Mouse (Mus musculus): ENCODE results near the gene Elavl1. TPM values are rescaled to one million over a fixed set of nuclear protein-coding genes. Genes with fewer than 3 reads are reported as not detected.

Gene Elavl1
- polyA plus RNA-seq, 1 experiment from 2014 or later: 59.6 TPM

DNA sequence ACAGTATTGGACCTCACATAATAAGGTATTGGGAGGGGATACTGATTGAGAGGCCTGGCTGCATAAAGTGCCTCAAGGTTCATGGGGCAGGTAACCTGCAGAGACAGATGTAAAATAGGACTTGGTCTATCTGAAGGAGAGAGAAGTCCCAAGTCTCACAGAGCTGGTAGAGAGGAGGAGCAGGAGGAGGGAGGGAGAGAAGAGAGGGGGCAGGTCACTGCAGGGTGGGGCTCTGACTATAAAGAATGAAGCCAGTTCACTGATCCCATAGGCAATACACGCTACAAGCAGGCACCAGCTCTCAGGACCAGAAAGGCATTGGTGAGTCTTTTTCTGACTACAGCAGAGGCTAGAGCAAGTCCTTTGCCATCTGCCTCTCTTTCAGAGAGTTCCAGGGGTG lies 24.1 kb upstream of the Elavl1 start:
- 63% methylated on average over 1 of the region's 1 CpGs for WGBS (ENCODE audit: insufficient replicate concordance)
- ATAC-seq: no peak
- Histone ChIP-seq H3K36me3 (replicated peaks; ENCODE audit: insufficient read depth, low read length) (no peaks in the 10 kb centered on the region), H3K27me3 (ENCODE audit: insufficient read depth, low read length) (no peaks in the 10 kb centered on the region), H3K9me3 (ENCODE audit: low read length) (no peaks in the 10 kb centered on the region), H3K4me2 (ENCODE audit: low read depth, low read length) (no peak overlapping the region), H3K9ac (replicated peaks) (no peak overlapping the region), H3K4me3 (ENCODE audit: low read depth, low read length) (no peak overlapping the region), H3K4me1 (ENCODE audit: insufficient read depth) (peaks cover 2% of the 10 kb centered on the region; the same call in 1 of the 2 replicates), H3K27ac (ENCODE audit: low read depth) (no peak overlapping the region)
- TF ChIP-seq CTCF (IDR thresholded peaks at IDR 0.05; ENCODE audit: low read depth) (no peak), EP300 (IDR thresholded peaks at IDR 0.05; ENCODE audit: low read depth) (no peak)
- DNase-seq: no peak

- peak overlapping the region; percentile 55 for H3K4me2 ChIP-seq (ENCODE audit: low read depth, low read length)
- 28% methylated on average over 12 of the region's 12 CpGs for WGBS (ENCODE audit: insufficient replicate concordance)
- 0 out of 2 replicates have a peak overlapping the region, but pooled peaks have one; percentile 15 for H3K4me3 ChIP-seq (ENCODE audit: low read depth, low read length)
- H3K4me1 ChIP-seq (ENCODE audit: insufficient read depth): peaks cover 2% of the 10 kb centered on the region; the same call in 1 of the 2 replicates
- no peak for ATAC-seq
- DNase-seq: peak; percentile 26
- H3K27me3 ChIP-seq (ENCODE audit: insufficient read depth, low read length): no peaks in the 10 kb centered on the region
- TF ChIP-seq CTCF (IDR thresholded peaks at IDR 0.05; ENCODE audit: low read depth) (no peak), EP300 (IDR thresholded peaks at IDR 0.05; ENCODE audit: low read depth) (no peak)
- H3K9ac ChIP-seq (replicated peaks): no peak overlapping the region
- H3K9me3 ChIP-seq (ENCODE audit: low read length): no peaks in the 10 kb centered on the region
- no peaks in the 10 kb centered on the region for H3K36me3 ChIP-seq (replicated peaks; ENCODE audit: insufficient read depth, low read length)
- no peak overlapping the region for H3K27ac ChIP-seq (ENCODE audit: low read depth)
These were observed 23.1 kb upstream of the Elavl1 start for GRCm38 (mm10) chr8:4348275-4348674.

DNA sequence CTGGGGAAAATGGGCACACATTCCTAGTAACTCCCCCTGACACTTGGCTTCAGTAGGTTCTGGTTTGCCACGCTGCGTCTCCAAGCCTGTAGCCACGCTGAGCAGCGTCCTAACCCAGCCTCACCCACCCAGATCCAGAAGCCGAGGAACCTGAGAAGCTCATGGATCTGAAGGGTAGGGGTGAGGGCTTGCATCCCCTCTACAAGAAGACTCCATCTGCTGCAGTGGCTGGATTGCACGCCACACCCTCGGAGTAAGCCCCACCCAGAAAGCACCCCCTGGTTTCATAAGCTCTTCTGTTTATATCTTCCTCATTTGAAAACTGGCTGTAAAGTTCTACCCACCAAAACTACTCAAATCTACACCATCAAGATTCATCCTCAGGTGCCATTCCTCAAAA lies 22.4 kb upstream of the Elavl1 start:
- H3K9ac ChIP-seq (replicated peaks): no peak overlapping the region
- 62% methylated on average over 7 of the region's 7 CpGs for WGBS (ENCODE audit: insufficient replicate concordance)
- H3K9me3 ChIP-seq (ENCODE audit: low read length): no peaks in the 10 kb centered on the region
- H3K27me3 ChIP-seq (ENCODE audit: insufficient read depth, low read length): no peaks in the 10 kb centered on the region
- 0 out of 2 replicates have a peak, but pooled peaks have one; percentile 15 for ATAC-seq
- H3K4me3 ChIP-seq (ENCODE audit: low read depth, low read length): 0 out of 2 replicates have a peak overlapping the region, but pooled peaks have one; percentile 15
- H3K4me2 ChIP-seq (ENCODE audit: low read depth, low read length): peak overlapping the region; percentile 55
- H3K36me3 ChIP-seq (replicated peaks; ENCODE audit: insufficient read depth, low read length): no peaks in the 10 kb centered on the region
- no peak for DNase-seq
- TF ChIP-seq CTCF (IDR thresholded peaks at IDR 0.05; ENCODE audit: low read depth) (no peak), EP300 (IDR thresholded peaks at IDR 0.05; ENCODE audit: low read depth) (no peak)
- no peak overlapping the region for H3K27ac ChIP-seq (ENCODE audit: low read depth)
- peaks cover 2% of the 10 kb centered on the region; the same call in 1 of the 2 replicates for H3K4me1 ChIP-seq (ENCODE audit: insufficient read depth)

DNA sequence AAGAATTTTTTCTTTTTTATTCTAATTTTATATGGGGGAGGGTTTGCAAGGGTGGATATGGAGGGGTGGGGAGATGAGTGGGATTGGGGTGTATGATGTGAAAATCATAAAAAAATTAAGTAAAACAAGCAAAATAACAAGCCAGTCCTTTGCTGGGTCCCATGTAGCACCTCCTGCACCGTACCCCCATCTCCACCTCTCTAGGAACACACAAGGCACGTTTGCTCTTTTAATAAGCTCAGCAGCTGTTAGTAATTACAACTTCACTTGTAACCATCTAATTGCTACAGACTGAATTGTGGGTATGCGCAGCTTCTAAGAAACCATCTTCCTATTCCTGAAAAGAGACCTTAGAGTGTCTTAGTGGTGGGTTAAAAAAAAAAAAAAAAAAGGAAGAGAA lies 15.0 kb upstream of the Elavl1 start:
- Histone ChIP-seq H3K4me1 (ENCODE audit: insufficient read depth) (no peaks in the 10 kb centered on the region), H3K9ac (replicated peaks) (no peak overlapping the region), H3K9me3 (ENCODE audit: low read length) (no peaks in the 10 kb centered on the region), H3K27ac (ENCODE audit: low read depth) (no peak overlapping the region), H3K4me2 (ENCODE audit: low read depth, low read length) (no peak overlapping the region), H3K4me3 (ENCODE audit: low read depth, low read length) (no peak overlapping the region), H3K36me3 (replicated peaks; ENCODE audit: insufficient read depth, low read length) (peaks cover 28% of the 10 kb centered on the region), H3K27me3 (ENCODE audit: insufficient read depth, low read length) (no peaks in the 10 kb centered on the region)
- WGBS (ENCODE audit: insufficient replicate concordance): 79% methylated on average over 3 of the region's 3 CpGs
- no peak for ATAC-seq
- no peak for TF ChIP-seq CTCF (IDR thresholded peaks at IDR 0.05; ENCODE audit: low read depth)
- no peak for TF ChIP-seq EP300 (IDR thresholded peaks at IDR 0.05; ENCODE audit: low read depth)
- DNase-seq: no peak

- Histone ChIP-seq H3K9me3 (ENCODE audit: low read length) (no peaks in the 10 kb centered on the region), H3K4me1 (ENCODE audit: insufficient read depth) (no peaks in the 10 kb centered on the region), H3K9ac (replicated peaks) (no peak overlapping the region), H3K27ac (ENCODE audit: low read depth) (no peak overlapping the region), H3K4me3 (ENCODE audit: low read depth, low read length) (no peak overlapping the region), H3K36me3 (replicated peaks; ENCODE audit: insufficient read depth, low read length) (peaks cover 56% of the 10 kb centered on the region), H3K27me3 (ENCODE audit: insufficient read depth, low read length) (no peaks in the 10 kb centered on the region), H3K4me2 (ENCODE audit: low read depth, low read length) (no peak overlapping the region)
- ATAC-seq (no peak), DNase-seq (no peak)
- WGBS (ENCODE audit: insufficient replicate concordance): 56% methylated on average over 2 of the region's 2 CpGs
- TF ChIP-seq EP300 (IDR thresholded peaks at IDR 0.05; ENCODE audit: low read depth): no peak
- TF ChIP-seq CTCF (IDR thresholded peaks at IDR 0.05; ENCODE audit: low read depth): no peak
These were observed 10.5 kb upstream of the Elavl1 start for GRCm38 (mm10) chr8:4335678-4336077.

DNA sequence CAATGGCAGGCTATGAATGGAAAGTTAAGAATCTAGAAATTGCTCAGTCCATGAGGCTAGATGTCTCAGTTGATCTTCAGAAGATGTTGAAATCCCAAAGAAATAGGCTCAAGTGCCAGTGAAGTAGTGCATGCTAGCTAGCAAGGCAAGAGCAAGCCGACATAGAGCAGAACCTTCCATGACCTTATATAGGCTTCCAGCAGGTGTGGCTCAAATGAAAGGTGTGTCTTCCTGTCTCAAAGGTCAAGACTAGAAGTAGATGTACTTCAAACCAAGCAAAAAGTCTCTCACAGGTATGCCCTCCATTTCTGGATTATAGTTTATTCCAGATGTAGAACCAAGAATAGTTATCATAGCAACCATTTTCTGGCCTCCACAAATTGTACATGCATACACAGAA lies 8.8 kb upstream of the Elavl1 start:
- Histone ChIP-seq H3K27ac (ENCODE audit: low read depth) (no peak overlapping the region), H3K4me1 (ENCODE audit: insufficient read depth) (no peaks in the 10 kb centered on the region), H3K27me3 (ENCODE audit: insufficient read depth, low read length) (no peaks in the 10 kb centered on the region), H3K9ac (replicated peaks) (no peak overlapping the region), H3K4me3 (ENCODE audit: low read depth, low read length) (no peak overlapping the region), H3K9me3 (ENCODE audit: low read length) (no peaks in the 10 kb centered on the region), H3K36me3 (replicated peaks; ENCODE audit: insufficient read depth, low read length) (peaks cover 62% of the 10 kb centered on the region), H3K4me2 (ENCODE audit: low read depth, low read length) (no peak overlapping the region)
- ATAC-seq (no peak), DNase-seq (no peak)
- WGBS (ENCODE audit: insufficient replicate concordance): 91% methylated on average over 1 of the region's 1 CpGs
- TF ChIP-seq EP300 (IDR thresholded peaks at IDR 0.05; ENCODE audit: low read depth) (no peak), CTCF (IDR thresholded peaks at IDR 0.05; ENCODE audit: low read depth) (no peak)

GRCm38 (mm10) chr8:4329000-4329399 lies 3.8 kb upstream of the Elavl1 start:
- DNase-seq: no peak
- H3K4me1 ChIP-seq (ENCODE audit: insufficient read depth): peaks cover 10% of the 10 kb centered on the region
- H3K9me3 ChIP-seq (ENCODE audit: low read length): no peaks in the 10 kb centered on the region
- WGBS (ENCODE audit: insufficient replicate concordance): 82% methylated on average over 5 of the region's 5 CpGs
- TF ChIP-seq EP300 (IDR thresholded peaks at IDR 0.05; ENCODE audit: low read depth) (no peak), CTCF (IDR thresholded peaks at IDR 0.05; ENCODE audit: low read depth) (no peak)
- H3K4me3 ChIP-seq (ENCODE audit: low read depth, low read length): no peak overlapping the region
- no peak overlapping the region for H3K4me2 ChIP-seq (ENCODE audit: low read depth, low read length)
- H3K36me3 ChIP-seq (replicated peaks; ENCODE audit: insufficient read depth, low read length): peaks cover 35% of the 10 kb centered on the region
- no peak for ATAC-seq
- no peak overlapping the region for H3K27ac ChIP-seq (ENCODE audit: low read depth)
- no peaks in the 10 kb centered on the region for H3K27me3 ChIP-seq (ENCODE audit: insufficient read depth, low read length)
- H3K9ac ChIP-seq (replicated peaks): no peak overlapping the region
